Mouse (Mus musculus) WW6 (cell line): ENCODE measurements around the gene Ces2h.
"Not testable (repeated sequence)": the region's sequence is repeated elsewhere in the genome, so short reads cannot be mapped to it uniquely, and the experiment has no call there.

Experiments
- DNase-seq: peaks from one replicate; pipeline ENCODE4 v3.0.0-alpha.2; 2013; ENCODE audit warnings: low read depth, low spot score

Gene Ces2h

GRCm38 (mm10) chr8:105000586-105000985, at the start of gene Ces2h:
Ces2h (plus strand) TSS chr8:105000853.
- DNase-seq = no peak

- no peak for DNase-seq
Measured at GRCm38 (mm10) chr8:104961537-104961961, 39.1 kb upstream of the Ces2h start, which contains the start of gene Ces2g. Ces2g (plus strand) TSS chr8:104961718.

GRCm38 (mm10) chr8:104962229-104962901, 38.3 kb upstream of the Ces2h start:
- DNase-seq = no peak

GRCm38 (mm10) chr8:104963375-104963894, 37.2 kb upstream of the Ces2h start:
- DNase-seq = no peak

- no peak for DNase-seq
Measured at GRCm38 (mm10) chr8:104984126-104984525, 16.5 kb upstream of the Ces2h start.

GRCm38 (mm10) chr8:104984942-104985341, 15.7 kb upstream of the Ces2h start:
- no peak for DNase-seq

GRCm38 (mm10) chr8:104998191-104998590, 2.5 kb upstream of the Ces2h start:
- no peak for DNase-seq

GRCm38 (mm10) chr8:104999183-104999582, 1.5 kb upstream of the Ces2h start:
- no peak for DNase-seq

- no peak for DNase-seq
Measured at GRCm38 (mm10) chr8:105010000-105010399, 9.3 kb downstream of the Ces2h start.

- DNase-seq = no peak
Measured at GRCm38 (mm10) chr8:105011136-105011535, 10.5 kb downstream of the Ces2h start.

- DNase-seq = no peak
Measured at GRCm38 (mm10) chr8:105014391-105014790, 13.7 kb downstream of the Ces2h start.

- no peak for DNase-seq
Measured at GRCm38 (mm10) chr8:105021954-105022353, 21.3 kb downstream of the Ces2h start.

- no peak for DNase-seq
Measured at GRCm38 (mm10) chr8:105023087-105023486, 22.4 kb downstream of the Ces2h start.

GRCm38 (mm10) chr8:105025050-105025449, 24.4 kb downstream of the Ces2h start:
- DNase-seq = peak; percentile 34

- no peak for DNase-seq
Measured at GRCm38 (mm10) chr8:105043510-105043909, 42.9 kb downstream of the Ces2h start.

- DNase-seq = no peak
Measured at GRCm38 (mm10) chr8:105045824-105046401, 45.3 kb downstream of the Ces2h start.

- no peak for DNase-seq
Measured at GRCm38 (mm10) chr8:105048371-105048854, 47.8 kb downstream of the Ces2h start, which contains the start of gene Ces3a. Ces3a (plus strand) TSS chr8:105048601.

GRCm38 (mm10) chr8:105056211-105056610, 55.6 kb downstream of the Ces2h start:
- DNase-seq = no peak

GRCm38 (mm10) chr8:105060056-105060455, 59.4 kb downstream of the Ces2h start:
- no peak for DNase-seq

GRCm38 (mm10) chr8:105066761-105067160, 66.1 kb downstream of the Ces2h start:
- DNase-seq = peak; percentile 62

- DNase-seq = not testable (repeated sequence)
Measured at GRCm38 (mm10) chr8:105067905-105068304, 67.3 kb downstream of the Ces2h start.

- DNase-seq = no peak
Measured at GRCm38 (mm10) chr8:105068971-105069370, 68.3 kb downstream of the Ces2h start.
